Mouse (Mus musculus) ovary, postnatal 14 days (tissue): Measurements from ENCODE around the gene Rilpl1.

Source experiments
- DNase-seq: peaks from one replicate; pipeline ENCODE4 v3.0.0; 2022; ENCODE audit warnings: low spot score

Gene Rilpl1

DNA sequence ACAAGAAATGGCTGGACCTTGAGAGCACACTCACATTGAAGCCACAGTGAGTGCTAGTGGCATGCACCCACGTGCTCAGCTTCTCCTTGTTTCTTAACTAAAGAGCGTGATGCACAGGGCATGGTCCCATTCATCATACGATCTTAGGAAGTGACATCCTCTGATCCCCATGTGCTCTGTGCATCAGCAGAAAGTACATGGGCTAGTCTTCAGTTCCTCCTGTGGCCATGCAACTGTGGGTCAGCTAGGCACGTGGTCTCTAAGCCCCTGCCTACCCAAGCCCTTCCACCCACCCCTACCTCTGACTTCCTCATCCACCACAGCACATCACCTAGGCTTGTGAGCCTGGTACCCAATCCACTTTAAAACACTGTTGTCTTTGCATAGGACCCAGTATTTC, 38.6 kb downstream of the Rilpl1 start:
- DNase-seq, result no peak

DNA sequence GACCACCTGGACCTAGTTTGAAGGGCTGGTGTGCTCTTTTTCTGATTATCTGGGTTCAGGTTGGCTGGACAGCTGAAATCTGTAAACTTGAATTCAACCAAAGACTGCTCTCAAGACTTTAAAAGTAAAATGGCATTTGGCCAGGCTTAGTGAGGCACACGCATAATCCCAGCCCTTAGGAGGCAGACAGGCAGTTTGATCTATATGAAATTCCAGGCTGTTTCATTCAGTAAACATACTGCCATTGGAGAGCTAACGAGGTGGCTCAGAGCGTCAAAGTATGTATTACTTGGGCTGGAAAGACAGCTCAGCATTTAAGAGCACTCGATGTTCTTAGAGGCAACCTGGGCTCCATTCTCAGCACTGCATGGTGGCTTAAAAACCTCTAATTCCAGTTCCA, 39.5 kb downstream of the Rilpl1 start:
- DNase-seq, result no peak

DNA sequence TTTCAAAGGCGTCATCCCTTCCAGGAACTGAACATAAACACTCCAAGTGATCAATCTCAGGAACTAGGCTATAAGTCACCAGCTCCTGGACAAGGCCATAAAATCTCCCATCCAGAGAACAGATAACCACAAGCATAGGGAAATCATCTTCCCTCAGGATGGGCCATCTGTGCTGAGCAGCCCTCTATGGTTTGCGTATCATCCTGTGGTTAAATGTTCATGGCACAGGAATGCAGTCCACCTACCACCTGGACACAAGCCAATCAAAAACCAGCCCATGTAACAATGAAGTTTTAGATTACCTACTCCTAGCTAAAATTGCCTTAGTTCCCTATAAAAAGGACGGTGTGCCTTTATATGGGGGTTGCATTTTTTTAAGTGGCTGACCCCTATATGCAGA, 42.3 kb downstream of the Rilpl1 start:
- no peak for DNase-seq

DNA sequence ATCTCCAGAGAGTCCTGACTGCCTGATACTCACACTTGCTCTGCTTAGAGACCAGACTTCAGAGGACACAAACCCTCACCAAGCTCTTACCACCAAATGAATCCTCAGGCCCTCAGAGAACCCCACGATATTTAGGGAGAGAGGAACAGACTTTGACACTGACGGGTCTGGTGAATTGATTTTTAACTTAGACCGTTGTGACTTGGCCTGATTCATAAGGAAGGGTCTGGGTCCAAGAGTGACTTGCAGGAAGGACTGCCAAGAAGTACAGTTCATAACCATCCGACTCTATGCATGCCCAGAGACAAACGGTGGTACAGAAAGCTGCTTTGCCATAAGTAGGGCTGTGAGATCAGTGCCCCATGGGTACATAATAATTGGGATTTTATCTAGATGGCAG, 45.5 kb downstream of the Rilpl1 start:
- DNase-seq, result no peak

DNA sequence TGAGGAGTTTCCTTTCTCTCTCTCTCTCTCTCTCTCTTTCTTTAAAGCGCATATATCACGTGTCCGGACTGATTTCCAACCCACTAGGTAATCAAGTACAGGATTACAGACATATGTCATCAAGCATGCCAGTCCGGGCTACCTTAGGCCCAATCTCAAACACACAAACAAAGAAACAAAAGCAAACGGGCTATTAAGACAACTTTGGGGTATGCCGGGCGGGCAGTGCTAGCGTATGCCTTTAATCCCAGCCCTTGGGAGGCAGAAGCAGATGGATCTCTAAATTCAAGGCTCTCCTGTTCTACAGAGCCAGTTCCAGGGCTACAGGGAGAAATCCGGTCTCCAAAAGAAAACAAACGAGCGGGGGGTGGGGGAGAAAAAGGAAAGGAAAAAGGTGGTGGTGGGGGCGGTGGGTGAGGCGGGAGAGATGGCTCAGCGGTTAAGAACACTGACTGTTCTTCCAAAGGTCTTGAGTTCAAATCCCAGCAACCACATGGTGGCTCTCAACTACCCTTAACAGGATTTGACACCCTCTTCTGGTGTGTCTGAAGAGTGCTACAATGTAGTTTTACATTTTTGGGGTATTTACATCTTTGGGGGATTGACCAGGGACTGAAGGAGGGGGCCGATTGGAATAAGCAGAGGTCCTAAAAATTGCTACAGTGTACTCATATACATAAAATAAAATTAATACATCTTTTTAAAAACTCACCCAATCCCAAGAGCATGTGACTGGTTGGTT, 47.4 kb downstream of the Rilpl1 start:
- DNase-seq, result no peak

DNA sequence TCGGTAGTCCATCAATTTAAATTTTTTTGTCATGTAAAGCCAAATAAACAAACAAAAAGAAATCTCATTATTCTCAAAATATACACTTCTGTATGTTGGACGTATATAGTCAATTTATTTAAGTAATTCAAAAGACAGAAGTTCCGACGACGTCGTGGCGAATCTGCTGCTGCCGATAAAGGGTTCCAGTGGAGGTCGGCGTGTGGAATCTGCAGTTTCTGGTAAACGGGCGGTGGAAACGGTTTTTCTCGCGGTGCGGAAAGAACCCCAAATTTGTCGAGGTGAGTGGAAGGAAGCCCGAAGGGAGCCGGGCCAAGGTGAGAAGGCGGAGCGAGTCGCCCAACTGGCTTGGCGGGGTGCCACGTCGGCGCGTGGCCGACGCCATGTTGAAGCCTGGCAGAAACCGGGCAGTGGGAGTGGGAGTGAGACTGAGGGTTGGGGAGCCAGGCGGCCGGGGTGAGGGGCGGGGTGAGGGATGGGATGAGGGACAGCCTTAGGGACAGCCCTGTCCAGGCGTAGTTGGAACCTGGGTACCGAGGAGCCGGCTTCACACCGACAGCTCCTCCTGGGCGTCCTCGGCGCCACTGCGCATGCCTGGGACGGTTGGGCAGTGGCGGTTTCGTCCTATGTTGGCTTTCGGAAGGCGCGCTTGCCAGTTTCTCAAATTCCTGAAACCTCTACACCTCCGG, 48.1 kb downstream of the Rilpl1 start, which contains the start of gene Snrnp35:
Snrnp35 (plus strand) TSS at position 169 of the 689 bp plus-strand sequence.
- peak; percentile 93 for DNase-seq

DNA sequence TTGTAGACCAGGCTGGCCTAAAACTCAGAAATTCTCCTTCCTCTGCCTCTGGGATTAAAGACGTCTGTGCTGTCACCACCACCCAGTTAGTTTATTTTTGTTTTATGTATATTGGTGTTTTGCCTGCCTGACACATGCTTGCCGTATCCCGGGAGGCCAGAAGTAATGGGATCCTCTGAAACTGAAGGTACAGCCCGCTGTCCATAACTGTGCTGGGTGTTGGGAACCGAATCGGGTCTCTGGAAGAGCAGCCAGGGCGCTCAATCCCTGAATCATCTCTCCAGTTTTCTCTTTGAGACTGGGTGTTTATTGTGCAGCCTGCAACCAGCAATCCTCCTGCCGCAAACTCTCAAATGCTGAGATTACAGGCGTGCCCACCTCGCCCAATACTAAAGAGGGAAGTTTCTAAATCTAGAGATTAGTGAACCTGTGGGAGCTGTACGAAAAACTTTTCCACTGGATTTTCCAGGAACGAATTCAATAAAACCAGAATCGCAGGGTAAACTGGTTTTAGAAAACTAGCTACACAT, 48.7 kb downstream of the Rilpl1 start:
- DNase-seq, result peak; percentile 25

DNA sequence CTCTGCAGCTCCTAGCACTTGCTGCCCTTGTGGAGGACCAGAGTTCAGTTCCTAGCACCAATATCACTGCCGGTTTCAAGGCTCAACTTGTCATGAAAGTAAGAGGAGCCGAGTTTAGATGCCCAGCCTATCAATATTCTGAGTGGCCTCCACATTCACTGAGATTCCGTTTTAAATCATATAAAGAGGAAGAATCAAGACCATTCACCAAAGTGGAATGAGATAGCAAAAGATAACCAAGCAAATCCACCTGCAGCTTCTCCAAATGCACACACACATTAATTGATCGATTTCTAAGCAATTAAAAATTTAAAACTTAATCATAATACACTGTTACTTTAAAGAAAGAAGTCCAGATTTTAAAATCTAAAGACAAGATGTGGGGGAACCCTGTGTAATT, 49.5 kb downstream of the Rilpl1 start:
- no peak for DNase-seq

DNA sequence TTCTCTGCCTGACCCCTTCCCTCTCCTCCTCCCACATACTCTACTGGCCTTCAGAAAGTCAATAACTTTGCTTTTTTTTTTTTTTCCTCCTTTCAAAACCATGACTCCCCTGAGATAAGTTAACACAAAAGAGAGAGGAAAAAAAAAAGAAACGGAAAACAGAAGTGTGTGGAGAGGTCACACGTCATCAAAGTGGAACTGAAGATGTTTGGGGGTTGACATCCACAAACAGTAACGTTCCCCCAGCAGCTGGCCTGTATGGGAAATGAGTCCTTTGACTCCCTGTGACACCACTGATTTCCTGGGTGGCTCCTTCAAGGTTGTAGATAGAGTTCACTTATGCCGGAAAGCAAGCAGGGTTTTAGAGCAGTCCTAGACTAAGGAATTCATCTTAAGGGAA, 51.1 kb downstream of the Rilpl1 start:
- DNase-seq, result no peak

DNA sequence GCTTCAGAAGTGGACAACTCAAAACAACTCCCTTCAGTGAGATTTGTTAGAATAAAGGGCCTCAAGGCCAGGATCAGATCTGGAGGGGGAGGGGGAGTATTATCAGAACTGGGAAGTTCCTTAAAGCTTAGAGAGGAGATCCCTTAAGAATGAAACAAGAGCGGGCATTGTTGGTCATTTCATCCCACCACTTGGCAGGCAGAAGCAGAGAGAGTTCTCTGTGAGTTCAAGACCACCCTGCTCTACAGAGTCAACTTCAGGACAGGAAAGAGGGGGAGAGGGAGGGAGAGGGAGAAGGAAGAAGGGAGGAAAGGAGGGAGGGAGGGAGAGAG, 52.4 kb downstream of the Rilpl1 start:
- DNase-seq, result no peak

DNA sequence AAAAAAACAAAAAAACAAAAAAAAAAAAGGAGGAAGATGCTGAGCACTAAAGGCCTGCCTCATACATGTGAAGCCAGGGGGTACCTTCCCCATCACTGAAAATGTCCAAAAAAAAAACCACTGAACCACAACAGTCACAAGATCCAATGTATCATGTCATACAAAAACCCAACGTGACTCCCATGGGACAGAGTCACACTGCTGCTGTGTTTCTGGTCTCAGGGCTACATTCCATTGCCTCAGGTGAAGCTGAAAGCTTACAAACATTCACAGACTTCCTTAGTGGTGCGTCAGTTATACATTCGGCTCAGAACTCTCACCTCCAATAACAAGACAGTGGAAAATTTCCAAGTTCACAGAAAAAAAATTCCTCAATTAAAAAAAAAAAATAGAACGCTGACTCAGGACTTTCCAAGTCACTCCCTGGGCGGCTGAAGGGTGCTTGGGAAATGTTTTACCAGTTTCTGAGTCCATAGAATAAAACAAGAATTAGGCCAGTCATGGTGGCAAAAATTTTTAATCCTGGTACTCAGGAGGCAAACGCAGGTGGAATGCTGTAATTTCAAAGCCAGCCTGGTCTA, 60.5 kb downstream of the Rilpl1 start:
- DNase-seq, result no peak

DNA sequence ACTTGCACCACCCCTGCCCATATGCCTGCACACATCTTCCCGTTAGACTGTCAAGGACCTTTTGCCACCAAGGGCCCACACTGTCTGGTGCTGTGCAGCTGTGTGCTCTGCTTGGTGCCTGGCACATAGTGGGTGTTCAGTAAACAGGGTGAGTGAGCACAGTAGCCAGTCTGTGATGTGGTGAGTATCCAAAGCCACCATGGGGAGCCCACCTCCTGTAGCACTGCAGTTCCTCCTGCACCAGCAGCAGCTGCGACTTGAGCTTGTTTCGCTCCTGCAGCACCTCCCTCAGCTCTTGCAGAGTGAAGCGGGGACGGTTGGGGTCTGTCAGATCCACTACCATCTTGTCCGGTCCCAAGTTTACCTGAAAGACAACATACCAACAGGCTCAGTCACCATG, 61.7 kb downstream of the Rilpl1 start:
- no peak for DNase-seq

DNA sequence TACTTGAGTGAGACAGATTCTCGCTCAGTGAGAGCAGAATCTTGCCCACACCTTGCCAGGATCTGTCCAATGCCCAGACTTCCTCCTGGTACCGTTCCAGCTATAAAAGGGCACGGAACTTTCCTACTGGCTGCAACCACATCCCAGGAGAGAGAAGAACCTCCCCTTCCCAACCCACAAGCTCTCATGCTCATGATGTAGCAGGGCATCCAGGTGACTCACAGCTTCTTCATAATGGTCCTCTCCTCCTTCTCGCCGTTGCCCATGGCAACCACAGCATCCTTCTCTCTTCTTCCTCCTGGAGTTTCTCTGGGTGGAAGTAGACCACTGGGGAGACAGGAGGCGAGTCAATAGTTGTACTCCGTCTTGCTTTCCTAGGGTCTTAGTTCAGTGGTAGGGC, 62.8 kb downstream of the Rilpl1 start:
- no peak for DNase-seq

DNA sequence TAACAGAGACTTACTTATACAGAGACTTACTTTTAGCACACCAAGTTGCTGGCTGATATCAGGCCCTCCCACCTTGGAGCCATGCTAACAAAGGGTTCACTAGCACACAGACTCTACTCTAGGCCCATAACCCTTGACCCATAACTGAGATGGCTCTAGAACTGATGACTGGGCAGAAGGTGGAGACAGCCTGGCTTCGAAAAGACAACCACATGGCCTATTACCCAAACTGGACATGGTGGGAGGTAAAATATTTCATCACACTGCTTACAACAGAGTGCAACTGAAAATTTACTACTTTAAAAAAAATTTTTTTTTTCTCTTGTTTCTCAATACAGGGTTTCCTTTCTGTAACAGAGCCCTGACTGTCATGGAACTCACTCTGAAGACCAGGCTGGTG, 63.4 kb downstream of the Rilpl1 start:
- DNase-seq, result no peak

DNA sequence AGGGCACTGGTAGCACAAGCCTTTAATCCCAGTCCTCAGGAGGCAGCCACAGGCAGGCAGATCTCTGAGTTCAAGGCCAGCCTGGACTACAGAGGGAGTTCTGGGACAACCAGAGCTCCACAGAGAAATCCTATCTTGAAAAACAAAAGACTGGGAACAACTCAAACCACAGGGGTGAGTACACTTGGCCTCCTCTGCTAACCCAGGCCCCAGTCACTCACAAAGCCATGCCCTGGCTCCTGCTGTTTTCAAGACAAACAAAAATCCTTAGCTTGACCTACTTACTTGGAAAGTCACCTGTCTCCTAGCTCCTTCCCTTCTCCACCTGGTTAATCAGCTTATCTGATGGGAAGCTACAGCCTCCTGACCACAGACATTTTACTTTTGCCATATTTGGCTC, 66.3 kb downstream of the Rilpl1 start:
- DNase-seq, result no peak

DNA sequence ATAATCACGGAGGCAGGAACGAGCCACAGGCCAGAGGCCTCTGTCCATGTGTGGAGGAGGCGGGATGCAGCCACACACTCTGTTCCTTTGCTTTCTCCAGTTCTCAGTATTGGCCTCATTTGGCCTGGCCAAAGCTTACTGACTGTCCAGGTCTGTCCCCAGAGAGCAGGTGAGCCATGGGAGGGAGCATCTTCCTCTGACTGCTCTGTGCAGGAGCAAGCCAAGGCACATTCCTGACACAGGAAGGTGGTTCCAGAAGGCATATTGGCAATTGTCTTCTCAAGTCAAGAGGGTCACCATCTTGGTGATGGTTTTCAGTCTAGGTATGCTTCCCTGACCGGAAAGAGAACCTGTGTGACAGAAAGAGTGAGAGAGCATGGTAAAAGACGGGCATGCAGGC, 67.7 kb downstream of the Rilpl1 start:
- DNase-seq, result no peak

DNA sequence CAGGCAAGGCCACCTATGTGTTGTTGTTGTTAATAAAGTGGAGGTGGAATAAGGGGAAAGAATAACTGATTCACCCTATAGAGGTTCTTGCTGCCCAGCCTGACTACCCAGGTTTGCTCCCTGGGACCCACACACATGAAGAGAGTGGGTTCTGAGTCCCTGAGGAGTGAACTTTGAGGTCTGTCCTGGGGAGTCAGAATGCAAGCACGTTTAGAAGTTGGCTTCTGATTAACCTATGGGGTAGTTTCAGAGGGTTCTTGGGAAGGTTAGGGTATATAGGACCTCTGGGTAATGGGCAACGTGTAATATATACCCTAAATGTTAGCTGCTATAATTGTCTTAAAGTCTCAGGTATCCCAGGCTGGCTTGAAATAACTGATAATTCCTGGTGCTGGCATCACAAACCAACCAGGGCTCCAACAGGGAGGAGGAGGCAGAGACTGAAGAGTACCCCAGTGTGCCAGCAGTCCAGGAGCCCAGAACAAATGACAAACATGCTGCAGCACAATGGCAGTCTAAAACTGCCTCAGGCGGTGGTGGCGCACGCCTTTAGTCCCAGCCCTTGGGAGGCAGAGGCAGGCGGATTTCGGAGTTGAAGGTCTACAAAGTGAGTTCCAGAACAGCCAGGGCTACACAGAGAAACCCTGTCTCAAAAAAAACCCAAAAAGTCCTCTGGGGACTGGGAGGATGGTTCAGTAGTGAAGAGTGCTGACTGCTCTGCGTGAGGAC, 68.7 kb downstream of the Rilpl1 start:
- no peak for DNase-seq

DNA sequence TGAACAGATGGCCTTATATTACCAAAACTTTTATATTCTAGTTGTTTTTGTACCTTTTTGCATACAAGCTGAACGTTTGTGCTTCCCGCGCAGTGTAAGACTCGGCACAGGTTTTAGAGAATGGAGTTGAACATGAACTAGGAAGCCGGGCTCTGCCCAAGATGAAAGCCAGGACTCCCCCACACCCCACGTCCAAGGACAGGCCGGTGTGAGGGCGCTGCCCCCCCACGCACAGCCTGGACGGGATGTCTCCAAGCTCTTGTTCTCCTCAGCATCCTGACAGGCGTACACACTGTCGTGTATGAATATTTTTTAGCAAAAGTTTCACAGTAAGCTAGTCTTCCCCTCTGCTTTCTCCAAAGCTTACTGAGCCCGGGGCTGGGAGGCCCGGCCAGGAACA, 70.3 kb downstream of the Rilpl1 start:
- DNase-seq, result peak; percentile 33

DNA sequence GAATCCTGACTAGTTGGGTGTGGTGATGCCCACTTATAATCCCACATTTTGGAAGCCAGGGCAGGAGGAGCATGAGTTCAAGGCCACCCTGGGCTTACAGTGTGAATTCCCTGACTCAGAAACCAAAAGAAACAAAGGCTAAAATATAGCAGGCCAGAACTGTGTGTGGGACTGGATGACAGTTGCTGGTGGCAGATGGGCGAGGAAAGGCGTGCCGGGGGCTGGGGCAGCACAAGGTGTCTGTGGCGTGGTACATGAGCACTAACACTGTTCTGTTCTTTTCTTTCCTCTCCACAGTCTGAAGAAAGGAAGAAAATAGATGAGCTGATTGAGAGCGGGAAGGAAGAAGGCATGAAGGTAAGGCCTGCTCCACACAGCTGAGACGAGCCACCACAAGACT, 74.4 kb downstream of the Rilpl1 start:
- DNase-seq, result no peak

DNA sequence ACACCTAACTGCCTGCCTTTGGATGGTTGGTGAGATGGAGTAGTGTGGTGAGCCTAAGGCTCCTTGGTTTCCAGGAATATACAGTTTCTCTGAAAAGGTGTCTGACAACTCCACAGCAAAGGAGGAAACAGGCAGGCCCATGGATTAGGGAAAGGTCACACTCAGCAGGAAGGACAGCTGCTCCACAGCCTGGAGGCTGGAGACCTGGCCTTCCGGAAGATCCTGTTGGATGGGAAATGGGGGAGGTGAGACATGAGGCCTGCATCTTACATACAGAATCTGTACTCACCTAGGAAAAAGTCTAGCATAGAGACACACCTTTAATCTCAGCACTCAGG, 77.1 kb downstream of the Rilpl1 start:
- DNase-seq, result no peak

DNA sequence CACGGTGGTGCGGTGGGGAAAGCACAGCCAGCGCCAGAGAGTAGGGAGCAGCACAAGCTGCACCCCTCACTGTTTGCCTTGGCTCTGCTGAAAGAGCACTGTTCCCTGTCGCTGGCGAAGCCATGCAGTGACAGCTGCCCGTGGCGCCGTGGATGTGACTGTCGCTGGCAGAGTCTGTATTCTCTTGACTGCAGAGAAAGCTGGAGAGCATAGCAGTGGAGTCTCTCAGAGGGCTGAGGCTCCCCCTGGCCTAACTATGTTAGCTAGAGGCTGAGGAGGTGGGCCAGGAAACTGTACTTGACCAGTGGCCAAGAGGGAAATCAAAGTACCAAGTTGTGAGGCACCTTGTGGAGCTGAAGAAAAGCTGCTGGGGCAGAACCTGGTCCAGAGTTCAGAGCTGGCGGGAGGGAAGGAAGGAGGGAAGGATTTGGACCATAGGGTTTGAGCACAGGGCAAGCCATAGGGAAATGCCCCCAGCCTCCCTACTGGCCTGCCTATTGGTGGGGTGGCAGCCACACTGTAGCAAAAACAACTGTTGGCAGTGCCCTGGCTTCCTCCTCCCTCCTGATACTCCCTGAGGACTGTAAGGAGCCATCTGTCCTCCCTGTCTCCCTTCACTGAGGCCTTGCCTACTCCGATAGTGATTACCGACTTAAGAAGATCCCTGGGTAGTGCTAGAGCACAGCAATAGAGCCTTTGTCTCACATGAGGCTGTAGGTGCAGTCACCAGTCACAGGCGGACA, 77.7 kb downstream of the Rilpl1 start:
- no peak for DNase-seq
